25 mouse cellular contexts compared by ENCODE assay signal in the genomic region with DNA sequence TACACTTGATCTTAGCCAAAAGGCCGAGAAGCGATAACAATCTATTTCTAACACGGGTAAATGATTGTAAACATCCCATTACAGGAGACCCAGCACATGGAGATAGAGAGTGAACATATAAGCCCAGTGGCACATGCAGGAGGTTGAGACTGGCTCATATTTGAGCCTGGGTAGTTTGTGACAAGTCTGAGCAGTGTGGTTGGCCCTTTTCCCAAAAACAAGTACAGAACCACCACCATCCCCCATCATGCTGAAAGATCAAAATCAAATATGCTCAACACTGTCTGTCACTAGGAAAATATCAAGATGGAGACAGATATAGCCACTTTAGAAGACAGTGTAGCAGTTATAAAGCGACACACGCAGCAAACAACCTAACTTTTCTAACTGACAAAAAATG.
"Had no signal": no experiment of that assay in that cellular context is flagged by ENCODE, and none has a peak within 500 bp of the region (broad histone marks: within the 10 kb centered on the region; RNA-seq: fewer than 3 reads in every experiment).

No protein-coding gene starts in this region.

- H3K36me3 ChIP-seq: heart, embryonic 13.5 days; heart, embryonic 15.5 days; hindbrain, embryonic 13.5 days; hindbrain, embryonic 15.5 days; kidney, embryonic 15.5 days; limb, embryonic 13.5 days; limb, embryonic 15.5 days had no signal

- H3K4me2 ChIP-seq: heart, embryonic 11.5 days; heart, embryonic 13.5 days; heart, embryonic 15.5 days; hindbrain, embryonic 13.5 days; hindbrain, embryonic 15.5 days; kidney, embryonic 15.5 days; limb, embryonic 13.5 days; limb, embryonic 15.5 days had no signal

- H3K27me3 ChIP-seq: heart, embryonic 13.5 days; heart, embryonic 15.5 days; hindbrain, embryonic 13.5 days; hindbrain, embryonic 15.5 days; kidney, embryonic 15.5 days; limb, embryonic 13.5 days; limb, embryonic 15.5 days had no signal

- DNase-seq: gastrocnemius, postnatal 14 days; gastrocnemius, postnatal 36 days; heart, adult 18-20 months; heart, postnatal 14 days; heart, postnatal 36 days; kidney, adult 11 months; kidney, adult 2 months; kidney, adult 9 months; kidney, postnatal 14 days; kidney, postnatal 36 days; layer of hippocampus, adult 9-11 months; layer of hippocampus, postnatal 36 days; left cerebral cortex, postnatal 4 days had no signal

- ATAC-seq: hindbrain, postnatal 0 days; intestine, embryonic 16.5 days had no signal

- H3K9ac ChIP-seq: heart, embryonic 13.5 days; heart, embryonic 15.5 days; hindbrain, embryonic 13.5 days; hindbrain, embryonic 15.5 days; kidney, embryonic 15.5 days; limb, embryonic 13.5 days; limb, embryonic 15.5 days; liver, embryonic 14.5 days had no signal

- H3K27ac ChIP-seq: heart, embryonic 13.5 days; heart, embryonic 15.5 days; hindbrain, embryonic 13.5 days; hindbrain, embryonic 15.5 days; hindbrain, postnatal 0 days; kidney, embryonic 15.5 days; kidney, postnatal 0 days; limb, embryonic 13.5 days; limb, embryonic 15.5 days; liver, embryonic 14.5 days had no signal

- H3K4me3 ChIP-seq: heart, embryonic 13.5 days; heart, embryonic 15.5 days; hindbrain, embryonic 13.5 days; hindbrain, embryonic 15.5 days; kidney, embryonic 15.5 days; limb, embryonic 13.5 days; limb, embryonic 15.5 days had no signal

- H3K9me3 ChIP-seq: heart, embryonic 13.5 days; heart, embryonic 15.5 days; hindbrain, embryonic 13.5 days; hindbrain, embryonic 15.5 days; kidney, embryonic 15.5 days; limb, embryonic 13.5 days; limb, embryonic 15.5 days had no signal

- H3K4me1 ChIP-seq: heart, embryonic 13.5 days; heart, embryonic 15.5 days; hindbrain, embryonic 13.5 days; hindbrain, embryonic 15.5 days; limb, embryonic 13.5 days; limb, embryonic 15.5 days had no signal
